Mouse (Mus musculus): ENCODE measurements at regions not wholly inside any gene's neighbourhood (a gene's known extent, or its start where the extent isn't known, plus 50 kb on each side); places are given as distances from the start of the nearest gene placed in this dataset.
"Not testable (repeated sequence)": the region's sequence is repeated elsewhere in the genome, so short reads cannot be mapped to it uniquely, and the experiment has no call there.

DNA sequence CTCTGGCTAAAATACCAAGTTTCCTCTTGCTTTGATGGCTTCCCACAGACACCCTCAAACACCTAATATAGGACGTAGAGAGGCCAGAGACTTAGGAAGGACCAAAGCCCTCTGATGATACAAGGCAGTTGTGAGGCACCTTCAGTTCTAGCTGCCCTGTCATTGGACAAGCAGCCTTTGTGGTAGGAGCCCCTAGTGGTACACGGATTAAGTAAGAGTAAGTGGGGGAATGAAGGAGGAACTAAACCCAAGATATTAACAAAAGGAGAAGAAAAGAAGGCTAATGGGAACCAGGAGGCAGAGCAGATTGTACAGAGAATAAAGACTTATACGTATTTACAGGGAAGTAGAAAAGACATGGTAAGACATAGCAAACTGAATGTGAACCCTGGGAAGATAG, 352.3 kb upstream of the Tmco5 start:
- H3K4me1 ChIP-seq; H3K4me2 ChIP-seq; ATAC-seq (replicated peaks); H3K4me3 ChIP-seq; H3K9ac ChIP-seq; H3K9me3 ChIP-seq; H3K36me3 ChIP-seq (replicated peaks); H3K27ac ChIP-seq; H3K27me3 ChIP-seq (replicated peaks): not testable (repeated sequence)
- WGBS = 72% methylated on average over 2 of the region's 3 CpGs

DNA sequence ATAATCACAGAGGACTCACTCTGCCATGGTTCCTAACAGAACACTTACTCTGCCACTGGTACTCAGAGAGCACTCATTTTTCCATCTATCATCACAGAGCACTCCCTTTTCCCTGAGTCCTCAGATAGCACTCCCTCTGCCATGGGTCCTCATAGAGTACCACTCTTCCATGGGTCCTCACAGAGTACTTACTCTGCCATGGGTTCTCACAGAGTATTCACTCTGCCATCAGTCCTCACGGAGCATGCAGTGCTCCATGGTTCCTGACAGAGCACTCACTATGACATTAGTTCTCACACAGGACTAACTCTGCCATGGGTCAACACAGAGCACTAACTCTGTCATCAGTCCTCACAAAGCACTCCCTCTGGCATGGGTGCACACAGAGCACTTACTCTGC, 342.0 kb upstream of the Tmco5 start:
- Histone ChIP-seq H3K27ac (no peak overlapping the region), H3K4me1 (no peaks in the 10 kb centered on the region), H3K4me3 (no peak overlapping the region), H3K9ac (no peak overlapping the region), H3K36me3 (replicated peaks) (no peaks in the 10 kb centered on the region), H3K4me2 (no peak overlapping the region), H3K27me3 (replicated peaks) (no peaks in the 10 kb centered on the region), H3K9me3 (peaks cover 2% of the 10 kb centered on the region)
- no peak for ATAC-seq (replicated peaks)
- WGBS = 73% methylated on average over 1 of the region's 1 CpGs

DNA sequence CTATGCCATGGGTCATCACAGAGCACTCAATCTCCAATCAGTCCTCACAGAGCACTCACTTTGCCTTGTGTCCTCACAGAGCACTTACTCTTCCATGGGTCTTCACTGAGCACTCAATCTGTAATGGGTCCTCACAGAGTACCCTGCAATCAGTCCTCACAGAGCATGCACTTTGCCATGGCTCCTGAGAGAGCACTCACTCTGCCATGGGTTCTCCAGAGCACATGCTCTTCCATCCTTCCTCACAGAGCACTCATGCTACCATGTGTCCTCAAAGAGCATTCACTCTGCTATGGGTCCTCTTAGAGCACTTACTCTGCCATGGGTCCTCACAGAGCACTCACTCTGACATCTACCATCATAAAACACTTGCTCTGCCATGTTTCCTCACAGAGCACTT, 319.1 kb upstream of the Tmco5 start:
- Histone ChIP-seq H3K9ac (no peak overlapping the region), H3K4me2 (no peak overlapping the region), H3K9me3 (no peaks in the 10 kb centered on the region), H3K27me3 (replicated peaks) (no peaks in the 10 kb centered on the region), H3K36me3 (replicated peaks) (no peaks in the 10 kb centered on the region), H3K4me3 (no peak overlapping the region), H3K4me1 (no peaks in the 10 kb centered on the region), H3K27ac (no peak overlapping the region)
- no peak for ATAC-seq (replicated peaks)

DNA sequence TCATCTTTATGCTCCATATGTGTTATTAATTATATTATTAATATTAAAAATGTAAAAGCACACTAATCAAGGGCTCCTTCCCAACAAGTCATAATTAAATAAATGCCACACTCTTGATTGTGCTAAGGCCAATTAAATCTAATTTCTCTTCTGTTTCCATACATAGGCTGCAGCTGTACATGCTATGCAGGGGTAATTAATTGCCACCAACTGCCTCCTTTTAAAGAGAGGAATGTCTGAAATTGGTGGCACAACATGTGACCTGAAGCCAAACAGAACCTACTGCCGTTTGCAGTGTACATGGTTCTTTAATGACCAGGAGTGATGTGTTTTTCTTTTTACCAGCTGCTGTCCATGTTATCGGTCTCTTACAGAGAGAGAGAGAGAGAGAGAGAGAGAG, 294.5 kb upstream of the Tmco5 start:
- H3K27me3 ChIP-seq (replicated peaks) = no peaks in the 10 kb centered on the region
- no peak overlapping the region for H3K27ac ChIP-seq
- ATAC-seq (replicated peaks) = no peak
- no peaks in the 10 kb centered on the region for H3K9me3 ChIP-seq
- H3K9ac ChIP-seq = no peak overlapping the region
- no peaks in the 10 kb centered on the region for H3K36me3 ChIP-seq (replicated peaks)
- no peak overlapping the region for H3K4me2 ChIP-seq
- no peak overlapping the region for H3K4me3 ChIP-seq
- no peaks in the 10 kb centered on the region for H3K4me1 ChIP-seq
- WGBS = 59% methylated on average over 2 of the region's 2 CpGs

DNA sequence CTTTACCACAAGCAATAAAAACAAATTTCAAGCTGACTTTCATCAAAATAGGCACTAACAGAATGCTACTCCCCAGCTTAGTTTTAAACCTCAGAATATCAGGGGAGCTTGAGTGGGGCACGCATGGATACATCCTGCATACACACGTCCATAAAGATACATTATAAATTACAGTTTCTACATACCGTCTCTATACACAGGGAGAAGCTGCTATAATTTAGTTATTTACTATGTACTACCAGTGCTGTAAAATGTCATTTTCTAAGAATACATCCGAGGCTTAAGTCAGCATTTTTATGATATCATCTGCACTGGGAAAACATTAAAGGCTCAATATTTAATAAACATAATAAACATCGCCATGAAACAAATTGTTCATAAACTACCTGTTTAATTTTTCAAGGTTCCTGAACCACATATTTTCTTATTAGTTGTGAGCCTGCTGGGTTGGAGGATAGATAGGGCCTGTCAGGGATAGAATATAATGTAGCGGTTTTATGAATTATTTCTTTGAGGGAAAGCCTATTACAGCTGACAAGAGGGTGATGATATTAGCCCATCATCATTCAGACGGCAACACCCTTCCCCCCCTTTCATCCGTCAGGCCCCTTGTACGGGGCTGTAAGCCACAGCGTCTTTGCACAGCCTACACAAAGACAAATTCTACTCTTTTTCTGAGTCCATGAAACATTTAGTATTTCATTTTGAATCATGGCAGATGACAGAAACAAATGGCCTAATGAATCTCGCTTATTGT, 292.1 kb upstream of the Tmco5 start:
- Histone ChIP-seq H3K27ac (no peak overlapping the region), H3K4me1 (no peaks in the 10 kb centered on the region)
- 75% methylated on average over 11 of the region's 11 CpGs for WGBS

DNA sequence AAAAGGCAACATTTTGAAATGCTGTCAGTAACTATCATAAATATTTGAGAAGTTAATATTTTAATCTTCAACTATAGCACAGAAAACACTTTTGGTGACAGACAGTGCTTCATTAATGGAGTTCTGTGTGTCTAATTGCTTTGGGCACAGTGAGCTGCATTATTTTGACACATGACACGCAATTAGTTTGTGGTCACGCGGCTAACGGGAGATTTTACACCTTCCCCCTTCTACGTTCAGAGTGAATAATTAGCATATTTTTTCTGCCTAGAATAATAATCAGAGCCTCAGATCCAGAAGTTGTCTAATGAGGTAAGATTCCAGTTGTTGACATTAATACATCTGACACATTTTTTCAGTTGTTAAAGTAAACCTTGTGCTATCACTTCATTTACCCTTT, 272.6 kb upstream of the Tmco5 start:
- Histone ChIP-seq H3K4me2 (no peak overlapping the region), H3K4me3 (no peak overlapping the region), H3K9me3 (no peaks in the 10 kb centered on the region), H3K36me3 (replicated peaks) (no peaks in the 10 kb centered on the region), H3K27me3 (replicated peaks) (no peaks in the 10 kb centered on the region), H3K27ac (no peak overlapping the region), H3K4me1 (no peaks in the 10 kb centered on the region), H3K9ac (no peak overlapping the region)
- ATAC-seq (replicated peaks) = 0 out of 2 replicates have a peak, but pooled peaks have one; percentile 27
- 52% methylated on average over 5 of the region's 5 CpGs for WGBS

More for the DNA sequence above, 292.1 kb upstream of the Tmco5 start:
- H3K4me3 ChIP-seq = no peak overlapping the region
- H3K9me3 ChIP-seq = no peaks in the 10 kb centered on the region
- H3K27me3 ChIP-seq (replicated peaks) = no peaks in the 10 kb centered on the region
- no peak overlapping the region for H3K4me2 ChIP-seq
- H3K36me3 ChIP-seq (replicated peaks) = no peaks in the 10 kb centered on the region
- ATAC-seq (replicated peaks) = peak; percentile 52; the same call in 1 of the 2 replicates
- no peak overlapping the region for H3K9ac ChIP-seq

DNA sequence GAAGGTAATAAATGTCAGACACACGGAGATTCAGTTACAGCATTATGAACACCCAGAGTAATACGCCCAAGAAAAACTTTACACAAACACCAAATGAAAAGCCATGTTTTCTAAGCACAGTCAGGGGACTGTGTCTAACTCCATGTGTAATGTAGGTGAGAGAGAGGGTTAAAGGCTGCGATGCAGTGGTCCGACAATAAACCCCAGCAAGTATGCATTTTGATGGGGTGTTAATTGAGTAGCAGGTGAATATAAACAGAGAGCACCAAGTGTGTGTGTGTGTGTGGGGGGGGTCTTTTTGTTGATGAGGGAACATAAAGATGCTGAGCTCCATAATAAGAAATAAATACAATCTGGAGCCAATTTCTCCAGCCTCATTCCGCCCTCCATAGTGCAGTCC, 238.6 kb upstream of the Tmco5 start:
- ATAC-seq (replicated peaks) = no peak
- WGBS = 86% methylated on average over 5 of the region's 5 CpGs
- Histone ChIP-seq H3K4me3 (no peak overlapping the region), H3K27me3 (replicated peaks) (no peaks in the 10 kb centered on the region), H3K36me3 (replicated peaks) (no peaks in the 10 kb centered on the region), H3K27ac (no peak overlapping the region), H3K9ac (no peak overlapping the region), H3K4me1 (no peaks in the 10 kb centered on the region), H3K4me2 (no peak overlapping the region), H3K9me3 (no peaks in the 10 kb centered on the region)

DNA sequence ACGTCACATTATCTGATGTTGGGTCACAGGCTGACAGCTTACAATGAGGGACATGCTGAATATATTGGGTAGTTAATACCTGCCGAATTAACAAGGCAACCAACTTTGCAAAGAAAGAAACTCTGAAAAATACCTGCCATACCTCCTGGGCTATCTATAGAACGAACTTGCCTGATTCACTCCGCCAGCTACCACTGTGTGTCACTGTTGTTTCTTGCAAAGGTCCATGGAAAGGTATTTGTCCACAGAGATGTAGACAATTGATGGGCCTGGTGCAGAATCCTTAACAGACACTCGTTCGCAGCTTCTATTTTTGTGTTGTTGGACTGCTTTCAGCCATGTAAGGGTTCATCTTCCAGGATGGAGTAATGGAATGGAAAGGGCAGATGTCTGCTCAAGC, 226.4 kb upstream of the Tmco5 start:
- Histone ChIP-seq H3K27me3 (replicated peaks) (no peaks in the 10 kb centered on the region), H3K4me2 (no peak overlapping the region), H3K9ac (no peak overlapping the region), H3K27ac (no peak overlapping the region), H3K4me1 (no peaks in the 10 kb centered on the region), H3K36me3 (replicated peaks) (no peaks in the 10 kb centered on the region), H3K9me3 (no peaks in the 10 kb centered on the region), H3K4me3 (no peak overlapping the region)
- ATAC-seq (replicated peaks) = no peak
- 87% methylated on average over 6 of the region's 6 CpGs for WGBS

DNA sequence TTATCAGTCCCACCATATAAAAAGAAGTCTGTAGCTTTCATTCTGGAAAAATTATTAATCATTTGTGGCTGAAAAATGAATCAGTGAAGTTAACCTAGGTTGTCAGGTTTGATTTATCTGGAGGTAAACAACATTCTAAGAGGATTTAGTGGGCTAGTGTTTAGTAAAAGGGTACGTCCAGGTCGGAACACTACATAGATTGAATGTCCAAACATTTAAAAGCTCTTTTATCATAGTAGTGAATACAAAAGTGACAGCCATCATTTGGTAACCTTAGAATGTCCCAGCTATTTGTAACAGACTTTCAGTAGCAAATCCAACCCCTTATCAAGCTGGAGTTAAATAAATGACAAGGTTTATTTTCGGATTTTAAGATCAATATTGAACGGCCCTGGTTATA, 192.7 kb upstream of the Tmco5 start:
- no peaks in the 10 kb centered on the region for H3K36me3 ChIP-seq (replicated peaks)
- no peak for ATAC-seq (replicated peaks)
- 91% methylated on average over 4 of the region's 4 CpGs for WGBS

DNA sequence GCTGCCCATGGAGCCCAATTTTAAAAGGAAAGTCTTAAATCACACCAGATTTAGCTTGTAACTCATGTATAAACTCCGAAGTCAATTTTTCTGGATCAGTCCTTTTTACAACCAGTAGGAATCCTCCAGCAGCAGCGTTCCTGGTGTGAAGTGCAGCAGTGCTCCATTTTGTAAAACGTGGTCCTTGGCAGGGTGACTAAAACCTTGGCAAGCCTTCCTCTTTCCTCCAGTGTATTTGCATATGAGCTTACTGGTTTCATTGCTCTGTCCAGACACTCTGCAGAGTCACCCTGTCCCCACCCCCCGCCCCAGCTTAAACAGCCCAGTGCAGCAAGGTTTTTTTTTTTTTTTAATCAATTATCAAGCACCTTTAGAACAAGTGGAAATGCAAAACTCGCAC, 180.9 kb upstream of the Tmco5 start:
- Histone ChIP-seq H3K4me3 (no peak overlapping the region), H3K36me3 (replicated peaks) (no peaks in the 10 kb centered on the region), H3K27me3 (replicated peaks) (no peaks in the 10 kb centered on the region), H3K27ac (no peak overlapping the region), H3K4me1 (no peaks in the 10 kb centered on the region), H3K9ac (no peak overlapping the region), H3K9me3 (no peaks in the 10 kb centered on the region), H3K4me2 (no peak overlapping the region)
- no peak; the same call in 1 of the 2 replicates for ATAC-seq (replicated peaks)
- 59% methylated on average over 5 of the region's 5 CpGs for WGBS

More for the DNA sequence above, 192.7 kb upstream of the Tmco5 start:
- H3K4me1 ChIP-seq = no peaks in the 10 kb centered on the region
- H3K9ac ChIP-seq = no peak overlapping the region
- H3K9me3 ChIP-seq = no peaks in the 10 kb centered on the region
- H3K4me2 ChIP-seq = no peak overlapping the region
- no peaks in the 10 kb centered on the region for H3K27me3 ChIP-seq (replicated peaks)
- no peak overlapping the region for H3K27ac ChIP-seq
- H3K4me3 ChIP-seq = no peak overlapping the region

DNA sequence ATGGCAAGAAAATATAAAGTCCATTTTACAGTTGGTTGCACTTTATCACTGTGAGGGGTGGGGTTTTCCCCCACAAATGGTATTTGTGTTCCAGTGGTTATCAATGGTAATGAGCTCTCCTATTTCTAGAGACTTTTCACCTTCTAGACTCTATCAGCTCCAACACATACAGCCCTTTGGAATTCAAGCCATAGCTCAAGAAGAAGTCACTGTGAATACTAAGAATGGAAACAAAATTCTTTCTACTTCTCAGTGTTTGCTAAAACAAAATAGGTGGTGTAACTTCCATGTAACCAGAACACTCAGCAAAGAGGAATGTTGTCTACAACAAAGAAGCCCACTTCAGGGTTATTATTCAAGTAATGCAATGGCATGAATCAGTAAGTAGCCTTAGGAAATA, 173.8 kb upstream of the Tmco5 start:
- no peak overlapping the region for H3K9ac ChIP-seq
- no peak for ATAC-seq (replicated peaks)
- H3K27ac ChIP-seq = no peak overlapping the region
- no peak overlapping the region for H3K4me2 ChIP-seq
- H3K4me3 ChIP-seq = no peak overlapping the region
- H3K27me3 ChIP-seq (replicated peaks) = no peaks in the 10 kb centered on the region
- H3K9me3 ChIP-seq = no peaks in the 10 kb centered on the region
- no peaks in the 10 kb centered on the region for H3K36me3 ChIP-seq (replicated peaks)
- no peaks in the 10 kb centered on the region for H3K4me1 ChIP-seq

DNA sequence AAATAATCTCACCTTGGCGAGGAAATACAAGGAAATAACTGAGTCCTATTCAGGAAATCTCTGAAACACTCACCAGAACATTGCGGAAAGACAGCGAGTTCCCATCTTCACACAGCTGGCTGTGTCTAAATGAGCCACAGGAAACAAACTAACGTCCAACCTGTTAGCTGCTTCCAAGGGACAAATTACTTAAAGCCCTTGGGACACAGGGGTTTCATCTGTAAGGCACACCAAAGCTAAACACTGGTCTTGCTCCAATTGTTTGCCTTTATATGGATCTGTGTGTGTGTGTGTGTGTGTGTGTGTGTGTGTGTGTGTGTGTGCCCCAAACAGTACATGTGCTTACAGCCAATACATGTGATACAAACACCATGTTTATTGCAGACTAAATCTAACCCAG, 168.9 kb upstream of the Tmco5 start:
- H3K36me3 ChIP-seq (replicated peaks) = no peaks in the 10 kb centered on the region
- no peak overlapping the region for H3K4me2 ChIP-seq
- ATAC-seq (replicated peaks) = no peak
- no peaks in the 10 kb centered on the region for H3K4me1 ChIP-seq
- no peaks in the 10 kb centered on the region for H3K9me3 ChIP-seq
- H3K4me3 ChIP-seq = no peak overlapping the region
- H3K27me3 ChIP-seq (replicated peaks) = no peaks in the 10 kb centered on the region
- 73% methylated on average over 4 of the region's 4 CpGs for WGBS
- no peak overlapping the region for H3K9ac ChIP-seq
- H3K27ac ChIP-seq = no peak overlapping the region

DNA sequence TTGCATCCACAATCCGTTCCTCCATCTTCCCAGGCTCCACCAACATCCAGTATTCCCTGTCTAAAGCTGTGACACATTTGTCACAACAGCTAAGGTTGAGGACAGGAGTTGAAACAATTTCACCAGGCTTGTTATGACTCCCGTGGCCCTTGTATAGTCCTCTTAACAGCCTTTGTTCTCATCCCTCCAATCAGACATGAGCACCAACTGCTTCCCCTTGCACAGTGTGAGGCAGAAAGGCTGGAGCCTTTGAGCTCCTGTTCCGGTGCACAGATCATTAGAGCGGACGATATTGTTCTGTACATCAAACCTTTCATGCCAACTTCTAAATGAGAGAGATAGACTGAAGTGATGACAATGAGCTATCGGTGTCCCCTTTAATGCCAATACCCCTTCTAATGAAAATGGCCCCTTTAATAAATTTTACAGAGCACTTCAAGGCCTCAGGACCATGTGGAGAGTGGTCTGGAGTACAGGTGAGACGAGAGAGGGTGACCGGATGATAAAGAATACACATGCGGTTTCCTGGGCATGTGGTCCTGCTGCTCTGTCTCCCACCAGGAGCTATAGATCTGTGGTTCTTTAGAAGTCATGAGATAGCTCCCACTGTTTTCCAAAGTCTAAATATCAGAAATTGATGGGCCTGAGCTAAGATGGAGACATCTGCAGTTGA, 161.8 kb upstream of the Tmco5 start:
- H3K9me3 ChIP-seq = no peaks in the 10 kb centered on the region
- H3K27me3 ChIP-seq (replicated peaks) = no peaks in the 10 kb centered on the region
- H3K27ac ChIP-seq = no peak overlapping the region
- 49% methylated on average over 9 of the region's 9 CpGs for WGBS
- H3K4me2 ChIP-seq = no peak overlapping the region
- no peaks in the 10 kb centered on the region for H3K36me3 ChIP-seq (replicated peaks)
- H3K4me1 ChIP-seq = no peaks in the 10 kb centered on the region
- no peak overlapping the region for H3K4me3 ChIP-seq
- no peak overlapping the region for H3K9ac ChIP-seq
- peak; percentile 91 for ATAC-seq (replicated peaks)
